Mouse (Mus musculus) lung, adult 2 months (tissue): Measurements from ENCODE around the gene Timm22.

Experiments used
- CTCF ChIP-seq: fragments of 200-500 bp; IDR thresholded peaks from 2 replicates; pipeline ENCODE4 v1.5.1; 2011; ENCODE audit warnings: mild to moderate bottlenecking, low read length, control low read depth; ENCODE audit not compliant: insufficient read depth
- POLR2A ChIP-seq: fragments of 200-500 bp; IDR thresholded peaks from 2 replicates; pipeline ENCODE4 v1.6.1; 2011; ENCODE audit warnings: low read depth, mild to moderate bottlenecking, control low read depth, low read length, borderline replicate concordance; ENCODE audit errors: extremely low read depth

DNA sequence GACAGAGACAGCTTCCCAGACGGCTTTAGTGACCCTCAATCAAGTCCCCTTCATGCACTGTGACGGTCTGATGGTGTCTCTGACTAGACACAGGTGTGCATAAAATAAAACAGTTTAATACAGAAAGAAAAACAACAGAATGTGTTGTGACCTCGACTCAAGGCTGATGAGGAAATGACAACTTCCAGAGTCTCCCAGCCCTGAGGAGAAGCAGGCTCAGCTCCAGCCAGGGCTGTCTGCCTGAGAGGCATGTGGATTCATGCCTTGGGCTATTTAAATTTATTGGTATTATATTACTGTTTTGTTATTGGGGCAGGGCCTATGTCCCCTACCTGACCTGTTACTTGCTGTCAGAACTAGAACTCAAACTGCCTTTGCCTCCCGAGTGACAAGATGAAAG, 45.3 kb upstream of the Timm22 start:
- TF ChIP-seq CTCF (no peak), POLR2A (no peak)
